Mouse (Mus musculus) cerebellum, adult 11 months (tissue): ENCODE data around the gene Abcc4.

Experiments used
- DNase-seq: peaks from one replicate; pipeline ENCODE4 v3.0.0; 2022

The Abcc4 gene

GRCm38 (mm10) chr14:118705808-118706731, at the start of gene Abcc4:
Abcc4 (minus strand) TSS chr14:118706219.
- peak; percentile 54 for DNase-seq

GRCm38 (mm10) chr14:118751193-118751753, 45.3 kb upstream of the Abcc4 start:
- DNase-seq: no peak

GRCm38 (mm10) chr14:118750505-118751192, 44.6 kb upstream of the Abcc4 start:
- DNase-seq: no peak

- DNase-seq: no peak
Measured at GRCm38 (mm10) chr14:118749715-118750114, 43.7 kb upstream of the Abcc4 start.

DNA sequence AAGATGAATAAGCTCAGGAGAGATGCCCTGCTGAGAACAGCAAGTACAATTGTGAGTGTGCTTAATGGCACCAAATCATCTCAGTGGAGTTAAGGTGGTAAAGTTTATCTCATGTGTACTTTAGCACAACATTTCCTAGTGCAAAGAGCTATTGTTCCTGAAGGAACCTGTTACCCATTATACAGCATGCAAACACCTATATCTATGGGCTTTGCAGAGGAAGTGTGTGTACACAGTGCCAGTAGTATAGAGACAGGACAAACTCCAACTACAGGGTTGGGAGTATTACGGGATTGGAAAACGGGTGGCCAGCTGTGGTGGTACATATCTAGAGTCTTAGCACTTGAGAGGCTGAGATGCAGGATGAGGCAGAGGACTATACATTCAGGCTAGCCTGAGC, 43.0 kb upstream of the Abcc4 start:
- no peak for DNase-seq

DNA sequence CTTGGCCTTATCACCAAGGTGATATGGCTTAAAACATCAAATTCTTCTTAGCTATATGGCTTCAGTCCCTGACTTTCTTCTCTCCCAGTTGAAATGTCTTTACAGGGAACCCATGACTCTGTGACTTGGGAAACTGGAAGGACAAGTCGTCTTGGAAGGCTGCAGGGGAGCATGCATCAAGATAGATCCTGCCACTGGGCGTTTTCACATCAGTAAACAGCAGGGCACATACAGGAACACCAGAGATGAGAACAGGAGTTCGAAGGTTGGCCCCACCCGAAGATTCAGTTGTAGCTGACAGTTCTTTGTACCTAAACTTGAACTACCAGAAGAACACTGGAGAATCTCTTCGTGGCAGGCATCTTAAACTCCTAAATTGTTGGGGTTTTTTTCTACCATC, 36.8 kb upstream of the Abcc4 start:
- no peak for DNase-seq

DNA sequence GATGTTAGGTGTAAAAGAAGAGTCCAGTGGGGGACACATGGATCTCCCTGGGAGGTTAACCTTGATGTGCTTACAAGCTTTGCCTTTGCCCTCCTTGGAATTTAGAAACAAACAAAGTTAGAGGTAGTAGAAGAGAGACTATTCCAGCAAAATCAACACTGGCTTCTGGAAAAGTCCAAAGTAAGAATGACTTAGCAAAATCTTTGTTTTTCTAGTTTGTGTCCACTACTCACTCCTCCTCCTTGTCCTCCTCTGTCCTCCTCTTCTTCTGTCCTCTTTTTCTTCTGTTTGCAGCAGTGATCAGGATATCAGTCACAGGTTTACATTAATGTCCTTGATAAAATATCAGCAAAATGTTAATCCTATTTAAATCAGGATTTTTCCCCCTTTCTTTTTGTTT, 35.8 kb upstream of the Abcc4 start:
- DNase-seq: no peak

GRCm38 (mm10) chr14:118737251-118737888, 31.4 kb upstream of the Abcc4 start:
- DNase-seq: no peak

- DNase-seq: no peak
Measured at GRCm38 (mm10) chr14:118735114-118735513, 29.1 kb upstream of the Abcc4 start.

- no peak for DNase-seq
Measured at GRCm38 (mm10) chr14:118733146-118733545, 27.1 kb upstream of the Abcc4 start.

GRCm38 (mm10) chr14:118730631-118731030, 24.6 kb upstream of the Abcc4 start:
- DNase-seq: no peak

DNA sequence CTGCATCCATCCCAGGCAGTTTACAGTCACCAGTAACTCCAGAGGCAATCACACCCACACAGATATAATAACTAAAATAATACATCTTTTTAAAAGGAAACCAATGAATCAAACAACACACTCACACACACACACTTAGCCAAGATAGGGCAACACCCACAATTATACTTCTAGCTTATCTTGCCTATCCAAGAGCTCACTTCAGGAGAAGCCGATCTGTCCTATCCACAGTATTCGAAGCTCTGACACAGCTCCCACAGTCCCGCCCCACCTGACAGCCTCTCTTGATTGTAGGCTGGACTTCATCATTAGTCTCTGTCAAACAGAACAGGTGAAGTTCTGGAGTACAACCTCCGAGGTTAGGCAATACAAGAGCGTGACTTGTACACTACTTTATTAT, 19.4 kb upstream of the Abcc4 start:
- no peak for DNase-seq

- DNase-seq: no peak
Measured at GRCm38 (mm10) chr14:118723920-118724693, 18.1 kb upstream of the Abcc4 start.

- DNase-seq: no peak
Measured at GRCm38 (mm10) chr14:118719566-118720174, 13.7 kb upstream of the Abcc4 start.

DNA sequence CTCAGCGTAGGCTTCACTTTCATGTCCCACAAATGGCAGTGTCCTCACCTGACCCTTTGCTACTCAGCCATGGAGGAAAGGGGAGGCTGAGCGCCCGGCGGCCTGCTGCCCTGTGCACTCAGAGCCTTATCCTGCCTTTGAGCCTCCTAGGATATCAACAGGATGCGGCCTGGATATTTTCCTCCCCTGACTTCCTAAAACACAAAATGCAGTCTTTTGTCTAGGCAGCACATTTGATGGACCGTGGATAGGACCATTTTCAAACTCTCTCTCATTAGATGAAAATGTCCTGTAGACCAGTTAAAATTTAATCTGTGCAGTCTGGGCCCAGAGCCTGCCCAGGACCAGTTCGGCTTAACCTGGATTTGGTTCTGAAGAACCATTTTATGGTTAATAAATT, 12.6 kb upstream of the Abcc4 start:
- DNase-seq: no peak

DNA sequence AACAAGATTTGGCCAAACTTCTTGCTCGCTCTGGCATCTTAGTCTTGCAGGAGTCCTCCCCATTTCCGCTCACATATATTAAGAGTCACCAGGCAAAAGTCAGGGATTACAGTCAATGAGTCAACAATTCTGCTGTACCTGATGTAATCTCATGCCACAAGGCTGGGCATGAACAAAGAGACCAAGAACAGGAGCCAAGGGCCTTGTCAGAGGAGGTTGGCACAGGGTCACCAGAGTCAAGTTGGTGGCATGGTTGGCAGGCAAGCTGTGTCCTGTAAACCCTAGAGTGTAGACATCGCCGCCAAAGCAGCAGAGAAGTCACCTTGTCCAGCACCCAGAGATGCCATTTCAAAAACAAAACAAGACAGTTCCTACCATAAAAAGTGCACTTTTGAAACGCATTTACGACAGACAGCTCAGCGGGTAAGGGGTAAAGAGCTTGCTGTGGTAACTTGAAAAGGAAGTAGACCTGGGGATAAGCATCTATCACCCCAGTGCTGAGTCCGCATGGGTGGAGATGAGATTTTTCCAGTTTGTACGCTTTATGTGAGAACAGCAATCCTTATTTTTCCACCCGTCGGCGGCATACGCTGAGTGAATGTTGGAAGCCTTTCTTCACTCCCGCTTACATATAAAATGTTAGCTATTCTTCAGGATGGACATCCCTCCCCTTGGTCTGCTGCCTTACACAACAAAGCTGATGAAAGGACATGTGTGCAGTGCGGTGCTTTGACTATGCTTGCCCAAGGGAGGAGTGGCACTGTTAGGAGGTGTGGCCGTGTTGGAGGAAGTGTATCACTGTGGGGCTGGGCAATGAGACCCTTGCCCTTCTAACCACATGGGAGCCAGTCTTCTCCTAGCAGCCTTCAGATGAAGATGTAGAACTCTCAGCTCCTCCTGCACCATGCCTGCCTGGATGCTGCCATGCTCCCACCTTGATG, 10.6 kb upstream of the Abcc4 start:
- no peak for DNase-seq

DNA sequence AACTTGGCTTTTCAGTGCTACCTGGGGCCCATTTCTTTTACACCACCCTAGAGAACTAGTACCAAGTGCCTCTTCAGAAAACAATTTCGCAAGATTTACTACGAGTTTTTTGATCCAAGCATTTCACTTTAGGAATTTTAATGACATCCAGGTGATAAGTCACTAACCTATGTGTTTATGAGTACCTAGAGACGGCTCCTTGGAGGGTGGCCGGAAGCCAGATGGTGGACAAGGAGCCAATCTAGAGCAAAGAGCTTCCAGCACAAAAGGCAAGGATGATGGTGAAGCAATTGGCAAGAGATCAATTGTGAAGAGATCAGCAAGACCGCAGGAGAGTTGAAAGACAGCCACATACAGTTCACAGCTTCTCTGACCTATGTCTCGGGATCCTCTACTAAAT, 8.7 kb upstream of the Abcc4 start:
- DNase-seq: no peak

GRCm38 (mm10) chr14:118714320-118714719, 8.3 kb upstream of the Abcc4 start:
- DNase-seq: no peak

GRCm38 (mm10) chr14:118713869-118714268, 7.8 kb upstream of the Abcc4 start:
- DNase-seq: no peak

DNA sequence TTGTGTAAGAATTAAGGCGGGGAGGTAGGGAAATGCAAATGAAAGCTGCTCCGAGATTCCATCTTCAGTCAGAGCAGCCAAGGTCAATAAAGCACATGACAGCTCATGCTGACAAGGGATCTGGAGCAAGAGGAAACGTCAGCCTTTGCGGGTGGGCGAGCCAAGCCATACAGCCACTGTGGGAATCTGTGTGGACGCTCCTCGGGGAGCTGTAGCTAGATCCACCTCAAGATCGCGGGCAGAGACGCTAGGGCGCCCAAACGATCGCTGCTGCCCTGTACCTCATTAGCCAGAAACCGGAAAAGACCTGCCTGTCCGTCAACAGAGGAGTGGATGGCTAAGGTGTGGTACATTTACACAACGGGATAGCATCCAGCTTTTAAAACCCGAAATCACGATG, 7.4 kb upstream of the Abcc4 start:
- DNase-seq: no peak

DNA sequence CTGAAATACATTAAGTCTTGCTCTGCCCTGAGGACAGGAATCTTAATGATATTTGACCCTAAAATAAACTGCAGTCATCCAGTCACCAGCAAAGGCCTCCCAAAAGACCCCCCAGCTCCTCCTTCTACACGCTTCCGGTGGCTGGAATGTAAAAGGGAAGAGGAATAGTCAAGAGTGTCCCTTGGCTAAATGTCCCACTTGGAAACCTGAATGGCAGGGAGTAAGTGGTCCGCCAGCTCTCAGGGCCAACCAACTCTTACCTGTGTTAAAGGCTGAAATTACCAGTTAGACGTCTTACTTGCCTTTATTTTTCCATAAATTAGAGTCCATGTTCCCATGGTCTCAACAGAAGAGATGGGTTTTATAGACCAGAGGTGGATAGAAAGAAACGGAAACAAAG, 6.9 kb upstream of the Abcc4 start:
- DNase-seq: no peak
